Mouse (Mus musculus) testis, adult 2 months (tissue): ENCODE data around the gene C130026I21Rik. TPM values are rescaled to one million over a fixed set of nuclear protein-coding genes. Genes with fewer than 3 reads are reported as not detected.
"Not testable (repeated sequence)": the region's sequence is repeated elsewhere in the genome, so short reads cannot be mapped to it uniquely, and the experiment has no call there.

ENCODE experiments used
- H3K27ac ChIP-seq: fragments of 200-500 bp; 2 replicates; pipeline ENCODE4 v1.5.1; 2012; ENCODE audit warnings: low read depth, low read length; ENCODE audit not compliant: control insufficient read depth, insufficient read depth
- H3K27me3 ChIP-seq: fragments of 200-500 bp; 2 replicates; pipeline ENCODE4 v1.6.1; 2012; ENCODE audit warnings: mild to moderate bottlenecking, low read length, moderate library complexity; ENCODE audit not compliant: control insufficient read depth, insufficient read depth
- H3K36me3 ChIP-seq: fragments of 200-500 bp; 2 replicates; pipeline ENCODE4 v1.6.1; 2012; ENCODE audit warnings: mild to moderate bottlenecking, low read length; ENCODE audit not compliant: control insufficient read depth, insufficient read depth
- H3K4me1 ChIP-seq: fragments of 200-500 bp; 2 replicates; pipeline ENCODE4 v1.6.1; 2012; ENCODE audit warnings: low read length; ENCODE audit not compliant: control insufficient read depth, insufficient read depth
- H3K4me3 ChIP-seq: fragments of 200-500 bp; 2 replicates; pipeline ENCODE4 v1.5.1; 2012; ENCODE audit warnings: low read depth, mild to moderate bottlenecking, low read length, moderate library complexity, mixed read lengths; ENCODE audit not compliant: control insufficient read depth
- polyA plus RNA-seq: library from polyadenylated mRNA; depleted of rRNA; stranded (reverse); fragments of >200 nt; gene quantifications from 2 replicates; pipeline ENCODE4 v1.2.3, GENCODE M21; 2012

Gene C130026I21Rik
- polyA plus RNA-seq, 1 experiment = 0.12 TPM

DNA sequence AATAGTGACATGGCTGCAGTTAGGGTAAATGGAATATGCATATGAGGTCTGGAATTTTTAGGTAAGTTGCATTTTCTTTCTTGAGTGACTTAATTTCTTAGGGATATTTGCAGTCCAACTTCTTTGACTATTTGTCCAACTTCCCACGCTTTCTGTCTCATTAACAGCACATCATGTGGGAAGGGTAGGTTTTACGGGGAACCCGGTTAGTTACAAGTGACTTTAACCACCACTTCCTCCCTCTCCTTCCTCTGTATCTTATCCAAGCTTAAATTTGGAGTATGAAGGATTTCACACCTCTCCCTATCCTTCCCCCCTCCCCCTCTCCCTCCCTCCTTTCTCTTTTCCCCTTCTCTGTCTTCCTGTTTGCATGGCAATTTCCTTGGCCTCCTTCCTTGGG, 259.4 kb downstream of the C130026I21Rik start:
- not testable (repeated sequence) for H3K27ac ChIP-seq, H3K4me1 ChIP-seq, H3K36me3 ChIP-seq, H3K4me3 ChIP-seq, H3K27me3 ChIP-seq

DNA sequence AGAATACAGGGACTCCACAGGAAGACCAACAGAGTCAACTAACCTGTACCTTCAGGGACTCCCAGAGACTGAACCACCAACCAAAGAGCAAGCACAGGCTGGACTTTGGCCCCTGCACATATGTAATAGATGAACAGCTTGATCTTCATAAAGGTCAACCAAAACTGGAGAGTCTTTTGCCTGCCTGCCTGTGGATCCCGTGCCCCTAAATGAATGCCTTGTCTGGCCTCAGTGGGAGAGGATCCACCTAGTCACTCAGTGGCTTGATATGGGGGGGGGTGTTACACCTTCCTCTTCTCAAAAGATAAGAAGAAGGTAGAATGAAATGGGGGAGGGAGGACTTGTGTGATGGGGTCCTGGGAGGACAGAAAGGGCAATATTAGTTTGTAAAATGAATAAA, 262.6 kb downstream of the C130026I21Rik start:
- H3K4me3 ChIP-seq, H3K4me1 ChIP-seq, H3K27me3 ChIP-seq, H3K36me3 ChIP-seq, H3K27ac ChIP-seq: not testable (repeated sequence)

- not testable (repeated sequence) for H3K27me3 ChIP-seq, H3K4me3 ChIP-seq, H3K36me3 ChIP-seq, H3K27ac ChIP-seq, H3K4me1 ChIP-seq
Measured at GRCm38 (mm10) chr1:84999241-84999640, 271.1 kb downstream of the C130026I21Rik start.

- H3K36me3 ChIP-seq, H3K27me3 ChIP-seq, H3K27ac ChIP-seq, H3K4me3 ChIP-seq, H3K4me1 ChIP-seq: not testable (repeated sequence)
Measured at GRCm38 (mm10) chr1:84996305-84996704, 274.1 kb downstream of the C130026I21Rik start.

- H3K27me3 ChIP-seq, H3K4me3 ChIP-seq, H3K4me1 ChIP-seq, H3K27ac ChIP-seq, H3K36me3 ChIP-seq: not testable (repeated sequence)
Measured at GRCm38 (mm10) chr1:84994461-84994860, 275.9 kb downstream of the C130026I21Rik start.

DNA sequence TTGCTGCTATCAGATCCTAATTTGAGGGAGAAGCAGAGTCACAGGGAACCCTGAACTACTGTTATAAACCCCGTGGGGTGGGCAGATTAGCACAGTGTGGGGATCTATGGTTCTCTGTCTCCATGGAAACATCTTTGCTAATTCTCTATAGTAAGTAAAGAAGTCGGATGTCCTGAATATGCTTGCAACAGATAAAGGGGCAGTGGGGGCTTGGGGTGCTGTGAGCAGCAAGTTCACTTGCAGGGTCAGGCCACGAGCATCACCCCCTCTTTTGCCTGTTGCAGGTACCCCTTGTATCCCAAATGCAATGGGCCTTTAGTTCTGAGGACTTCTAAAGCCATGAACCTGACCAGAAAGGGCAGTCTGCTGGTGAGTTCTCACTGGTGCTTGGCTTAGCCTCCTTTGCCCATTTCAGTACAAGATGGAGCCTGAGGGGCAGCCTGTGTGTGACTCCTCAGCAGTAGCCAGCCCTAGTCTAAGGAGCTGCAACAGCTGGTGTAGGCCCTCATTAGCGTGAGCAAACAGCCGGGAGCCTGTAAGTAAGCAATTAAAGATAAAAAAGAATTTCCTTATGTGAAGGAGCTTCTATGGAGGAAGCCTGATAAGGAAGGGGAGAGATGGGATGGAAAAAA, 276.6 kb downstream of the C130026I21Rik start:
- not testable (repeated sequence) for H3K27me3 ChIP-seq, H3K4me1 ChIP-seq, H3K4me3 ChIP-seq, H3K36me3 ChIP-seq, H3K27ac ChIP-seq

GRCm38 (mm10) chr1:84993235-84993634, 277.1 kb downstream of the C130026I21Rik start:
- not testable (repeated sequence) for H3K4me3 ChIP-seq, H3K27ac ChIP-seq, H3K36me3 ChIP-seq, H3K4me1 ChIP-seq, H3K27me3 ChIP-seq

DNA sequence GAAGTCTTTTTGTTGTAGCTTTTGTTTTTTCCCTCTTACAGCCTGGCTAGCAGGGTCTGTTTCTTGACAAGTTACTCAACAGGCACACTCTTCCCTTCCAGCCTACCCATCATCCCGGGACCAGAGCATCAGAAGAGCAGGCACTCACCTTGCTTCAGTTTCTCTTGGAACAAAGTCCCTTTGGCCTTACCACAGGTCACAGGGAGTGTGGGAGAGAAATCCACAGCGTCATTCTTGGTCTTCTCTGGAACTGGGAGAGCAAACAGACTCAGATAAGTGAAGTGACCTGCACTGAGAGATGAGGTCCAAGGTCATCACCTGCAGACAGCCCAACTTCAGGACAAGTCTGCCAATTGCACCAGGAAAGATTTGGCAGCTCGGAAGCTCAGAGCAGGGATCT, 277.5 kb downstream of the C130026I21Rik start:
- not testable (repeated sequence) for H3K27me3 ChIP-seq, H3K4me1 ChIP-seq, H3K4me3 ChIP-seq, H3K36me3 ChIP-seq, H3K27ac ChIP-seq

- not testable (repeated sequence) for H3K27me3 ChIP-seq, H3K36me3 ChIP-seq, H3K27ac ChIP-seq, H3K4me1 ChIP-seq, H3K4me3 ChIP-seq
Measured at GRCm38 (mm10) chr1:84989044-84989443, 281.3 kb downstream of the C130026I21Rik start.

DNA sequence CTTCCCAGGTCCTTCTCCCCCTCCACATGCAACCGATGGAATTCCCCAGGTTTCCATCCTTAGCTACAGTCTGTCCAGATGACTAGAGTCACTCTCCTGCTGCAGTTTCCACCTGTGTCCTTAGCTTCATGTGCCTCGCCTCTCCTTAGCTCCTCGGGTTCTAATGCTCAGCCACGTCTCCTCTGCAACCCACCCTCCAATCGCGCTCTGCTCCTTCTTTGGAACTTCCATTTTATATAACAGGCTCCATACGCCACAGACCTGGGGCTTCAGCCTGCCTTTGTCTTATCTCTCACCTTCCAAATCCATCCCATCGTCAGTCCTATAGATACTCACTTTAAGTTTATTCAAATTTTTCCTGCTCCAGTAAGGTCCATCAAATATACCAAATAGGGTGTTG, 282.6 kb downstream of the C130026I21Rik start:
- H3K27ac ChIP-seq, H3K4me1 ChIP-seq, H3K27me3 ChIP-seq, H3K4me3 ChIP-seq, H3K36me3 ChIP-seq: not testable (repeated sequence)

DNA sequence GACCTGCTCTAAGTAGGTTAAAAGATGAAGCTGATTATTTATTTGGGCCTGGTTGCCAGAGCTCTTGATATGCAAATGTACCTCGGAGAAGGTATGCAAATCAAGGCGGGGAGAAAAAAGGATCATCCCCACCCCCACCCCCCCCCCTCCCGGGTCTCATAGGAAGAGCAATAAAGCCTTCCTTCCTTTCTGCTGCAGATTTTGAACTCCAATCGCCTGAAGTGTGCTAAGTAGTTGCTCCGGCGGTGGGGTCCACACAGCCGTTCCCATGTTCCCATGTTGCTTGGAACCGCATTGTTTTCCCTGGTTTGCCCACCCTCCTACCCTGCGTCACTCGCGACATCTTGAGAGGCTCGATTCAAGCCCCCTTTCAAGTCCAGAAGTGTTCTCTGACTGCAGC, 308.6 kb downstream of the C130026I21Rik start:
- H3K27ac ChIP-seq, H3K27me3 ChIP-seq, H3K4me3 ChIP-seq, H3K4me1 ChIP-seq, H3K36me3 ChIP-seq: not testable (repeated sequence)

- H3K27me3 ChIP-seq, H3K27ac ChIP-seq, H3K4me1 ChIP-seq, H3K4me3 ChIP-seq, H3K36me3 ChIP-seq: not testable (repeated sequence)
Measured at GRCm38 (mm10) chr1:84957713-84958112, 312.7 kb downstream of the C130026I21Rik start.
